ENCODE assay signal across 14 mouse cellular contexts in genomic region chr9:90597894-90598293, GRCm38 (mm10).
"Had no signal": no experiment of that assay in that cellular context is flagged by ENCODE, and none has a peak within 500 bp of the region (broad histone marks: within the 10 kb centered on the region; RNA-seq: fewer than 3 reads in every experiment).

No protein-coding gene starts in this region.

- H3K9me3 ChIP-seq: limb, embryonic 10.5 days; liver, embryonic 15.5 days; midbrain, embryonic 10.5 days; neural tube, embryonic 12.5 days had no signal

- H3K27ac ChIP-seq: limb, embryonic 10.5 days; liver, embryonic 15.5 days; midbrain, embryonic 10.5 days; neural tube, embryonic 12.5 days; stomach, postnatal 0 days had no signal

- H3K27me3 ChIP-seq: liver, embryonic 15.5 days; neural tube, embryonic 12.5 days had no signal

- DNase-seq: kidney, adult 8-10 months; kidney, postnatal 14 days; lung, adult 2 months; lung, postnatal 36 days; midbrain, embryonic 14.5 days; right cerebral cortex, postnatal 25 days had no signal

- ATAC-seq: lung, postnatal 0 days had no signal

- H3K9ac ChIP-seq: liver, embryonic 15.5 days; neural tube, embryonic 12.5 days had no signal

- H3K4me1 ChIP-seq: limb, embryonic 10.5 days; liver, embryonic 15.5 days; midbrain, embryonic 10.5 days; neural tube, embryonic 12.5 days had no signal

- H3K36me3 ChIP-seq: limb, embryonic 10.5 days; liver, embryonic 15.5 days; midbrain, embryonic 10.5 days; neural tube, embryonic 12.5 days had no signal

- H3K4me3 ChIP-seq: limb, embryonic 10.5 days; liver, embryonic 15.5 days; midbrain, embryonic 10.5 days; myocyte; neural tube, embryonic 12.5 days had no signal

- H3K4me2 ChIP-seq: liver, embryonic 11.5 days; liver, embryonic 15.5 days; neural tube, embryonic 12.5 days had no signal
